Mouse (Mus musculus) neural tube, embryonic 11.5 days (tissue): ENCODE results near the gene Cd247. TPM values are rescaled to one million over a fixed set of nuclear protein-coding genes. Genes with fewer than 3 reads are reported as not detected.

ENCODE experiments used
- ATAC-seq: fragments of 200-750 bp; cut with Nextera tagmentation; 2 replicates; pipeline ENCODE4 v1.8.0; 2017; ENCODE audit warnings: moderate number of reproducible peaks, mild to moderate bottlenecking, moderate TSS enrichment, moderate library complexity; ENCODE audit not compliant: insufficient read depth, low FRiP score, low TSS enrichment
- DNase-seq: peaks from one replicate; pipeline ENCODE4 v3.0.0-alpha.2; 2015; ENCODE audit warnings: low spot score
- H3K27ac ChIP-seq: fragments of 300-500 bp; sonication (generic); 2 replicates; pipeline ENCODE4 v1.5.1; 2014; ENCODE audit warnings: low read depth, mild to moderate bottlenecking, low read length
- H3K27me3 ChIP-seq: fragments of 300-500 bp; sonication (generic); 2 replicates; pipeline ENCODE4 v1.6.1; 2014; ENCODE audit warnings: mild to moderate bottlenecking, low read length, mixed read lengths; ENCODE audit not compliant: control insufficient read depth, insufficient read depth
- H3K36me3 ChIP-seq: fragments of 300-500 bp; sonication (generic); 2 replicates; pipeline ENCODE4 v1.6.1; 2014; ENCODE audit warnings: mild to moderate bottlenecking, low read length, moderate library complexity, mixed read lengths; ENCODE audit not compliant: control insufficient read depth, insufficient read depth
- H3K4me1 ChIP-seq: fragments of 300-500 bp; sonication (generic); 2 replicates; pipeline ENCODE4 v1.6.1; 2014; ENCODE audit warnings: low read length, mixed read lengths; ENCODE audit not compliant: control insufficient read depth, insufficient read depth
- H3K4me2 ChIP-seq: fragments of 300-500 bp; sonication (generic); 2 replicates; pipeline ENCODE4 v1.6.1; 2014; ENCODE audit warnings: low read depth, mild to moderate bottlenecking, moderate library complexity
- H3K4me3 ChIP-seq: fragments of 300-500 bp; sonication (generic); 2 replicates; pipeline ENCODE4 v1.5.1; 2014; ENCODE audit warnings: low read depth, low read length
- H3K9ac ChIP-seq: fragments of 300-500 bp; sonication (generic); 2 replicates; pipeline ENCODE4 v1.6.1; 2014; ENCODE audit warnings: mild to moderate bottlenecking, low read length
- H3K9me3 ChIP-seq: fragments of 300-500 bp; sonication (generic); 2 replicates; pipeline ENCODE4 v1.6.1; 2016; ENCODE audit warnings: low read length; ENCODE audit not compliant: control insufficient read depth
- WGBS: fragments of 180-500 bp; shearing (Covaris S2); extraction: QIAGEN DNeasy Blood & Tissue Kit; methylation state at CpG from one replicate; pipeline ENCODE4 v1.1.7; 2014; 5-methylcytosine and 5-hydroxymethylcytosine counted together
- polyA plus RNA-seq: library from polyadenylated mRNA; unstranded; fragments of >200 nt; fragmentation: Nextera tagmentation; extraction: Ambion mirVana; gene quantifications from 2 replicates; pipeline ENCODE4 v1.2.1, GENCODE M21; 2014

The Cd247 gene
- polyA plus RNA-seq, 1 experiment from 2014 or later = 0.86 TPM

- 65% methylated on average over 4 of the region's 4 CpGs for WGBS
- H3K27ac ChIP-seq = no peak overlapping the region
- H3K4me2 ChIP-seq = no peak overlapping the region
- H3K4me1 ChIP-seq = peaks cover 14% of the 10 kb centered on the region
- no peaks in the 10 kb centered on the region for H3K9me3 ChIP-seq
- no peak overlapping the region for H3K9ac ChIP-seq
- no peak overlapping the region for H3K4me3 ChIP-seq
- no peak for DNase-seq
- no peak for ATAC-seq
- H3K27me3 ChIP-seq = peaks cover 22% of the 10 kb centered on the region
- H3K36me3 ChIP-seq = no peaks in the 10 kb centered on the region
Observed at GRCm38 (mm10) chr1:165839201-165839600, 50.7 kb downstream of the Cd247 start.

GRCm38 (mm10) chr1:165840548-165841230 is 52.2 kb downstream of the Cd247 start:
- ATAC-seq (0 out of 2 replicates have a peak, but pooled peaks have one; percentile 15), DNase-seq (peak; percentile 60)
- WGBS = 8% methylated on average over 31 of the region's 31 CpGs
- Histone ChIP-seq H3K4me2 (peak overlapping the region; percentile 39), H3K36me3 (no peaks in the 10 kb centered on the region), H3K4me3 (peak overlapping the region; percentile 17), H3K4me1 (peaks cover 20% of the 10 kb centered on the region; the same call in 1 of the 2 replicates), H3K27me3 (peaks cover 31% of the 10 kb centered on the region), H3K9me3 (no peaks in the 10 kb centered on the region), H3K9ac (peak overlapping the region; percentile 57), H3K27ac (no peak overlapping the region)

GRCm38 (mm10) chr1:165842170-165842569 is 53.7 kb downstream of the Cd247 start:
- no peak for ATAC-seq
- peaks cover 35% of the 10 kb centered on the region for H3K27me3 ChIP-seq
- no peak overlapping the region for H3K9ac ChIP-seq
- 51% methylated on average over 7 of the region's 7 CpGs for WGBS
- no peak overlapping the region for H3K27ac ChIP-seq
- peaks cover 15% of the 10 kb centered on the region; the same call in 1 of the 2 replicates for H3K4me1 ChIP-seq
- no peaks in the 10 kb centered on the region for H3K36me3 ChIP-seq
- DNase-seq = no peak
- H3K4me2 ChIP-seq = no peak overlapping the region
- no peak overlapping the region for H3K4me3 ChIP-seq
- no peaks in the 10 kb centered on the region for H3K9me3 ChIP-seq

DNA sequence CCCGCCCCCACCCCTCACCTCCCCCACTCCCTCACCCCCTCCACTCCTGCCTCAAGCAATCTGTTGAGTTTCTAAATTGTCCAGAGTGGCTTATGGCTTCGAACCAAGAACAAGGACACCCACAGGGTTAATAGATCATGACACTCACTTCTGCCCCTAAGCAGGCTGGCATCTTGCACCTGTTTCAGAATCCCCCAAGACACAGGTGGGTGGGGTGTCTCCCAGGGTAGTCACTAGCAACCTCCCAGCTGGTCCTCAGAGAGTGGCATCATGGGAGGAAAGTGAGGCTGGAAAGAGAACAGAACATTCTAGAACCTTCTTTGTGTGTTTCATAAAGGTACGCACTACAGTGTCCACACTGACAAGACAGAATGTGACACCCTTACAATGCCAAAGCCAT is 55.1 kb downstream of the Cd247 start:
- no peak for ATAC-seq
- no peak overlapping the region for H3K27ac ChIP-seq
- H3K4me3 ChIP-seq = no peak overlapping the region
- H3K4me1 ChIP-seq = peaks cover 13% of the 10 kb centered on the region; the same call in 1 of the 2 replicates
- 46% methylated on average over 3 of the region's 3 CpGs for WGBS
- H3K9me3 ChIP-seq = no peaks in the 10 kb centered on the region
- no peak overlapping the region for H3K4me2 ChIP-seq
- no peaks in the 10 kb centered on the region for H3K36me3 ChIP-seq
- no peak for DNase-seq
- no peak overlapping the region for H3K9ac ChIP-seq
- H3K27me3 ChIP-seq = peaks cover 35% of the 10 kb centered on the region

- no peak for DNase-seq
- no peak overlapping the region for H3K27ac ChIP-seq
Observed at GRCm38 (mm10) chr1:165844466-165844951, 56.0 kb downstream of the Cd247 start.

DNA sequence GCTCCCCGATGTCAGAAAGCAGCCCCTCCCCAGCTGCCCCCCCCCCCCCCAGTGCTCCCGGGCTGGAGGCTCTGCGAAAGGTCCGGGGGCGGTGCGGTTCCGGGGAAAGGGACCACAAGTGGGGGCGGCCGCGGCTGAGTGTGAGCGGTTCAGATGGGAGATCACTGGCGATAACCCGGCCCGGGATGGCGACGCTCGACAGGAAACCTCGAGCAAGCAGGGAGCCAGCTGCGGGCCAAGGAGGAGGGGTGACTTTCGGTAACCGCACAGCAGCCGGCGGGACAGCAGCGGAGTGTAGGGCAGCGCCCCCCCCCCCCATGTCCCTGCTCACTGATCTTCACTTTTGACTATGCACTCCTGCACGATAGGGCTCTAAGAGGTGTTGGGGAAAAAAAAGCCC is 56.5 kb downstream of the Cd247 start:
- peak overlapping the region; percentile 41 for H3K4me3 ChIP-seq
- H3K4me1 ChIP-seq = peaks cover 13% of the 10 kb centered on the region; the same call in 1 of the 2 replicates
- peak; percentile 56 for DNase-seq
- H3K36me3 ChIP-seq = no peaks in the 10 kb centered on the region
- peak overlapping the region; percentile 50 for H3K9ac ChIP-seq
- H3K4me2 ChIP-seq = peak overlapping the region; percentile 99
- WGBS = under 1% methylated on average over 25 of the region's 26 CpGs
- H3K27me3 ChIP-seq = peaks cover 32% of the 10 kb centered on the region
- H3K9me3 ChIP-seq = no peaks in the 10 kb centered on the region
- ATAC-seq = peak; percentile 39
- H3K27ac ChIP-seq = no peak overlapping the region

More at GRCm38 (mm10) chr1:165844466-165844951, 56.0 kb downstream of the Cd247 start:
- H3K27me3 ChIP-seq = peaks cover 35% of the 10 kb centered on the region
- H3K4me3 ChIP-seq = peak overlapping the region; percentile 41
- peaks cover 13% of the 10 kb centered on the region; the same call in 1 of the 2 replicates for H3K4me1 ChIP-seq
- WGBS = 3% methylated on average over 20 of the region's 20 CpGs
- H3K36me3 ChIP-seq = no peaks in the 10 kb centered on the region
- no peaks in the 10 kb centered on the region for H3K9me3 ChIP-seq
- ATAC-seq = peak; percentile 75
- H3K9ac ChIP-seq = peak overlapping the region; percentile 50
- H3K4me2 ChIP-seq = peak overlapping the region; percentile 99

DNA sequence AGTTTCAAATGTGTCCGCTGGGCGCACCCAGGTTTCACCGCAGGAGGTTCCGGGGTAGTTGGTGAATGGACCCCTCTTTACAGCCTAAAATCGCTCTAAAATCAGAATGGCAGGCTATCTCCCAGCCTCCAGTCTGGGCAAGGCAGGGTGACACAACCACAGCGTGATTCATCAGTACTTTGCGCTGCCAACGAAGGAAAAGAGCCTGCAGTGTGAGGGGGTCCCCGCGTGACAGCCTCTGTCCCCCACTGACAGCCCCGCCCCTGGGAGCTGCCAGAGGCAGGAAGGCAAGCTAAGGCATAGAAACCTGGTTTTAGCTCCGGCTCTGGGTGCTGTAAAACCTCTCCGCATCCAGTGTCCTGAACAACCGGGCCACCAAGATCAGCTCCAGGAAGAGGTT is 56.9 kb downstream of the Cd247 start:
- ATAC-seq (no peak), DNase-seq (no peak)
- 4% methylated on average over 14 of the region's 14 CpGs for WGBS
- peak overlapping the region; percentile 41 for H3K4me3 ChIP-seq
- H3K27me3 ChIP-seq = peaks cover 30% of the 10 kb centered on the region
- peak overlapping the region; percentile 99 for H3K4me2 ChIP-seq
- H3K36me3 ChIP-seq = no peaks in the 10 kb centered on the region
- peaks cover 13% of the 10 kb centered on the region; the same call in 1 of the 2 replicates for H3K4me1 ChIP-seq
- no peak overlapping the region for H3K9ac ChIP-seq
- no peaks in the 10 kb centered on the region for H3K9me3 ChIP-seq
- no peak overlapping the region for H3K27ac ChIP-seq

DNA sequence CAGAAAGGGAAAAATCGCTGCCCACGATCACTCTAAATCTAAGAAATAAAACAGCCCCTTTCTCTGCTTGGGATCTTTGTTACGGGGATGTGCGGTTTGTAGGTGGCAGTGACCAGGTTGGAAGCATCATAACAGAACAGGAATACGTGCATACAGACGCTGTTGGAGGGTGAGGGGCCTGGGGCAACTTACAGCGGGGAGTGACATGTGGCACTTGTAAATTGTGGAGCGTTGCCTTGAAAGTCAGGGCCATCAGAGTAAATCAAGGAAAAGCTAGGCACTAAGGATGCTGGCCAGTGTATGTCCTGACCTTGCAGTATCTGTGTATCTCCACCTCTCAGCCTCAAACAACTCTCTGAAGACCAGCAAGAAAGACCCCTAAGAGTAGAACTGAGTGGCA is 59.9 kb downstream of the Cd247 start:
- Histone ChIP-seq H3K9me3 (no peaks in the 10 kb centered on the region), H3K4me2 (no peak overlapping the region), H3K9ac (no peak overlapping the region), H3K4me1 (peaks cover 13% of the 10 kb centered on the region; the same call in 1 of the 2 replicates), H3K4me3 (no peak overlapping the region), H3K27me3 (peaks cover 28% of the 10 kb centered on the region), H3K36me3 (no peaks in the 10 kb centered on the region), H3K27ac (no peak overlapping the region)
- WGBS = 84% methylated on average over 8 of the region's 8 CpGs
- ATAC-seq (no peak), DNase-seq (no peak)

DNA sequence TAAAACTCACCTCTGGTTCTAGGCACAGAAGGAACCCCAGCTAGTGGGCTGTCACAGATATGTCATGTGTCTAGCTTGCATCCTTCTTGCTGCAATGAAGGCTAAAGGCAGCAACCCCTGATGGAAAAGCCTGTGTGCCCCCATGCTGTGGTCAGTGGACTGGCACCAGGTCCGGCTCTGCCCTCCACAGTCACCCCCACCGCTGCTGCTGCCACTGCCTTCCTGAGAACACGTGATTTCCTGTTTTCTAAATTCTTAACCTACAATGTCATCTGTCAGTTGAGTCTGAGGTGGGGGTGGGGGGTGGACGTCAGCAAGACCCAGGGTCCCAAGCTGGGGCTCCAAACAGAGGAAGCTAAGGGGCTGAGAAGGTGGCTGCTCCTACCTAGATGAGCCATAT is 60.4 kb downstream of the Cd247 start:
- Histone ChIP-seq H3K4me3 (no peak overlapping the region), H3K27ac (no peak overlapping the region), H3K36me3 (no peaks in the 10 kb centered on the region), H3K9me3 (no peaks in the 10 kb centered on the region), H3K9ac (no peak overlapping the region), H3K4me2 (no peak overlapping the region), H3K27me3 (peaks cover 25% of the 10 kb centered on the region), H3K4me1 (peaks cover 13% of the 10 kb centered on the region; the same call in 1 of the 2 replicates)
- DNase-seq = no peak
- no peak for ATAC-seq
- WGBS = 69% methylated on average over 4 of the region's 4 CpGs
